Mouse (Mus musculus) liver, embryonic 14.5 days (tissue): ENCODE results near the gene Tsg101.

ENCODE experiments used
- CTCF ChIP-seq: IDR thresholded peaks from 2 replicates; pipeline ENCODE4 v1.5.1; 2016; ENCODE audit warnings: antibody characterized with exemption, low read depth, control low read depth
- EP300 ChIP-seq: IDR thresholded peaks from 2 replicates; pipeline ENCODE4 v1.6.1; 2016; ENCODE audit warnings: antibody characterized with exemption, low read depth

DNA sequence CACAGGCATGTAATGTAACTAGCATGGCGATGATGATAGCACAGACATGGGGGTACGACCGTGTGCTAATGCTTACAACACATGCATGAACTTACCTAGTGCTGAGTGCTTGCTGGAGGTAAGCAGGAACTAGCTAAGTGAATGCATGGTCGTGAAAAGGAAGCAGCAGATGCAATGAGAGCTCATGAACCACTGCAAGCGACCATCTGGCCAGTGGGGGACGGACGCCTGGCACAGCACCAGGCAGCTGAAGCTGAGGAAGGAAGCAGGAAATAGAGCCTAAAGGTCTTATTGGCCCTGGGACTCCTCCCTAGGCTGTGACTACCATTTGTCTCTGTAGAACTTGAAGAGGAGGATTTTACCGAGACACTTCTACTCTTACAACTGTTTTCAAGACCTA is 15.0 kb upstream of the Tsg101 start:
- TF ChIP-seq CTCF (no peak), EP300 (no peak)
